Mouse (Mus musculus): ENCODE measurements around the gene Mpv17. TPM values are rescaled to one million over a fixed set of nuclear protein-coding genes. Genes with fewer than 3 reads are reported as not detected.

Mpv17 gene
- polyA plus RNA-seq, 1 experiment from 2014 or later, result 56.1 TPM

DNA sequence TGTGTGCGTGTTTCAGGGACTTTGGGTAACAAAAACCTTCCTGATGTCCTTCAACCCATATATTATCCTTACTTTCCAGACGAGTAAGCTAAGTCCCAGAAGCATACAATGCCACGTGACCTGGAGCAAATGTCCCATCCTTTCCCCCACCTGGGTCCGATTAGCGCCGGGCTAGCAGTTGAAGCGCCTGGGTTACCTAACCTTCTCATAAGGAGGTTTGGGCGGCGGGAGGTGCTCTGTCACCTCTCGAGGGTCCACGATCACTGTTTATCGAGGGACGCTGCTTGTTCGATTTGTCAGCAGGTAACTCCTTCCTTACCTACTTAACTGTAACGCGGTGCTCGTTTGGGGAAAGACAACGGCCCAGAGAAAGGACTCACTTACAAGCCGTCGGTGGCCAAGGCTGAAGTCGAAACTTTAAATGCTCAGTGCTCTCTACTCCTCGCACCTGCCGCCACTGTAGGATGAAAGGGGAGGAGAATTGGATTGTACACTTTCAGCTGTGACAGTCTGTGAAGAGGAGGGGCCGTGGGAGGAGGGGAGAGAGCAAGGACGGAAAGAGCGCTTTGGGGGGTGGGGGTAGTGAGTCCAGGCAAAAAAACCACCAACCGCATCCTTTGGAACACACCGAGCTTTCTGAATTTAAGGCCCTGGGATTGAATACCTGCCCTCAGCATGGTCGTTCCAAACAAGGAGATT, 59.8 kb downstream of the Mpv17 start:
- H3K27ac ChIP-seq (ENCODE audit: low read depth, low read length), result no peak overlapping the region
- H3K36me3 ChIP-seq (ENCODE audit: control insufficient read depth, insufficient read depth, low read length), result no peaks in the 10 kb centered on the region
- no peaks in the 10 kb centered on the region for H3K9me3 ChIP-seq (ENCODE audit: control insufficient read depth, low read length)
- H3K9ac ChIP-seq (ENCODE audit: low read depth, low read length), result peak overlapping the region; percentile 14; the same call in 1 of the 2 replicates
- H3K4me1 ChIP-seq (ENCODE audit: control insufficient read depth, insufficient read depth, low read depth, low read length), result peaks cover 24% of the 10 kb centered on the region
- ATAC-seq, result no peak
- H3K4me2 ChIP-seq (ENCODE audit: low read length), result peak overlapping the region; percentile 68
- WGBS, result 2% methylated on average over 29 of the region's 29 CpGs
- H3K27me3 ChIP-seq (replicated peaks; ENCODE audit: control insufficient read depth, insufficient read depth, low read length), result peaks cover 39% of the 10 kb centered on the region
- H3K4me3 ChIP-seq (ENCODE audit: low read length), result peak overlapping the region; percentile 50

DNA sequence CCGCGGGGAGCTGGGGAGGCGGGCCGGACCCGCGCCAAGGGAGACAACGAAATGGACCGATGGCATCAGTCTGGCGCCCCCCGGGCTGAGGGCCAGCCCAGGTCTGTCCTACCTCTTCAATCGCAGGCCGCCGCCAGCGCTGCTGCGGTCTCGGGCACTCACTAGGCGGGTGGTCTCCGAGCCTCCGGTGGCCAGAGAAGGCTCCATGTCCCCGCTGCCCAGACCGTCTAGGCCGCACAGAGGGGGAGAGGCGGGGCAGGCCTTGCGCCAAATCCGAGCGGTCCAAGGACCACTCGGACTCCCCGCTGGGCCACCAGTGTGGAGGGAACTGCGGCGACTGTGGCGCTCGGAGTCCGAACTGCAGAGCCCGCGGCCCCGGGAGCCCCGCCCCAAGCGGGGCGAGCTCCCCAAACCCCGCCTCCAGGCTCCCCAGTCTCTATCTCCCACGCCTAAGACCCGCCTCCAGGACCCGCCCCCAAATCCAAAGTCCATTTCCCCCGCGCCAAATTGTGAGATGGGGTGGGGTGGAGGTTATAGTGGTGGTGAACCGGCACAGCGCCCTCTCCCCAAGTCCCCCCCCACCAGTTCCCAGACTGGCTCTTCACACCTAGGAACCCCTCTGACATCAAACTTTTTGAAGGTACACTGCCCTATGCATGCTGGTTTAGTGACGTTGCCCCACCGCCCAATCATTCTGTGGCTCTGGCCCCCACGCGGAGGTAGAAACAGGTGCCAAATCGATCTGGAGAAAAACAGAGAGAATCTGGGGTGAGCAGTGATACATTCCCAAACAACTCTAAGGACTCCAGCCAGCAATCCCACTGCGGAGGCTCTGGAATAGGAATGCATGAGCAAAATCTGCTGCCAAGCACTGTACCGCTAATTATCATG, 60.7 kb downstream of the Mpv17 start:
- no peak overlapping the region; the same call in 1 of the 2 replicates for H3K27ac ChIP-seq (ENCODE audit: low read depth, low read length)
- H3K4me2 ChIP-seq (ENCODE audit: low read length), result peak overlapping the region; percentile 68
- peak; percentile 80 for ATAC-seq
- no peaks in the 10 kb centered on the region for H3K36me3 ChIP-seq (ENCODE audit: control insufficient read depth, insufficient read depth, low read length)
- H3K4me1 ChIP-seq (ENCODE audit: control insufficient read depth, insufficient read depth, low read depth, low read length), result peaks cover 24% of the 10 kb centered on the region
- H3K4me3 ChIP-seq (ENCODE audit: low read length), result peak overlapping the region; percentile 50
- peaks cover 38% of the 10 kb centered on the region for H3K27me3 ChIP-seq (replicated peaks; ENCODE audit: control insufficient read depth, insufficient read depth, low read length)
- WGBS, result under 1% methylated on average over 48 of the region's 54 CpGs
- H3K9ac ChIP-seq (ENCODE audit: low read depth, low read length), result peak overlapping the region; percentile 64
- H3K9me3 ChIP-seq (ENCODE audit: control insufficient read depth, low read length), result no peaks in the 10 kb centered on the region

DNA sequence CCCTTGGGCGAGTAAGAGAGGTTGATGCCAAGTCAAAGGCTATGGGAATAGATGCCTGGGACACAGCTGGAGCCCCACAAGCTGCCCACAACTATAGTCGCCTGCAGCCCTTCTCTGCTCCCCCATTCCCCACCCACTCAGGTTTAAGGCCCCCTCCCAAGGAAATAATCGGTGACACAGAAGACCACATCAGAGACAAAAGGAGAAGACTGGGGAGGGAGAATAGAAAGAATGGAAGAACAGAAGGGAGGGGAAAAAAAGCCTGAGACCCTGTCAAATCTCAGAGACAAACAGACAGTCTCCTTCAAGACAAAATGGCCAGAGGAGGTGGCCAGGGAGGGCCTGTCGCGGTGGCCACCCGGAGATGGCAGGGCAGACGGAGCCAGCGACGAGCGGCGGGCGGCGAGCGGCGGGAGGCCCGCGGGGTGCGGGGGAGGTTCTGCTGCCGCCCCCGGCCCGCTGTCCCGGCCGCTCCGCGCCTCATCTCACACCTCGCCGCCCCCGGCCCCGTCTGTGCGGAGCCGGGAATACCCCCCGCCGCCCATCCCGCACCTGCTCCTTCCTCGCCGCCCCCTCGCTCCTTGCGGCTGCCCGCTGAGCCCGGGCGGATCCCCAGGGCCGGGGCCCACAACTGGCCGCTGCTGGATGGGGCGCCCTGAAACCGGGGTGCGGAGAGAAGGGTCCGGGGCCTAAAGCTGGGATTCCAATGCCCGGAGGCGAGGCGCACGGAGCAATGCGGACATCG, 61.6 kb downstream of the Mpv17 start:
- no peak for ATAC-seq
- Histone ChIP-seq H3K4me3 (ENCODE audit: low read length) (peak overlapping the region; percentile 50), H3K27ac (ENCODE audit: low read depth, low read length) (peak overlapping the region; percentile 44), H3K4me1 (ENCODE audit: control insufficient read depth, insufficient read depth, low read depth, low read length) (peaks cover 24% of the 10 kb centered on the region), H3K9me3 (ENCODE audit: control insufficient read depth, low read length) (no peaks in the 10 kb centered on the region), H3K9ac (ENCODE audit: low read depth, low read length) (peak overlapping the region; percentile 64), H3K36me3 (ENCODE audit: control insufficient read depth, insufficient read depth, low read length) (no peaks in the 10 kb centered on the region), H3K27me3 (replicated peaks; ENCODE audit: control insufficient read depth, insufficient read depth, low read length) (peaks cover 37% of the 10 kb centered on the region), H3K4me2 (ENCODE audit: low read length) (peak overlapping the region; percentile 68)
- WGBS, result 2% methylated on average over 27 of the region's 53 CpGs

Other genes starting within 250 kb of the Mpv17 start
- 232 and 244 TPM in 2 replicates for gene Ost4, start 246.5 kb downstream of the Mpv17 start, polyA plus RNA-seq (2015; fragmentation: Nextera tagmentation; extraction: Ambion mirVana)
- 16.3 and 24.6 TPM in 2 replicates for gene Emilin1, start 240.8 kb downstream of the Mpv17 start, polyA plus RNA-seq (2015; fragmentation: Nextera tagmentation; extraction: Ambion mirVana)
- 12.2 and 13.7 TPM in 2 replicates for gene Khk, start 232.8 kb downstream of the Mpv17 start, polyA plus RNA-seq (2015; fragmentation: Nextera tagmentation; extraction: Ambion mirVana)
- gene Cgref1, start 208.7 kb downstream of the Mpv17 start, polyA plus RNA-seq (2015; fragmentation: Nextera tagmentation; extraction: Ambion mirVana), result 77.3 and 89.1 TPM in 2 replicates
- gene Preb, start 193.9 kb downstream of the Mpv17 start, polyA plus RNA-seq (2015; fragmentation: Nextera tagmentation; extraction: Ambion mirVana), result 115 and 123 TPM in 2 replicates
- gene Tcf23, start 185.6 kb downstream of the Mpv17 start, polyA plus RNA-seq (2015; fragmentation: Nextera tagmentation; extraction: Ambion mirVana), result not detected in 2 replicates
- gene Atraid, start 105.9 kb downstream of the Mpv17 start, polyA plus RNA-seq (2015; fragmentation: Nextera tagmentation; extraction: Ambion mirVana), result 174 and 195 TPM in 2 replicates
- gene Slc5a6, start 105.3 kb downstream of the Mpv17 start, polyA plus RNA-seq (2015; fragmentation: Nextera tagmentation; extraction: Ambion mirVana), result 30.1 and 31.6 TPM in 2 replicates
- 11.6 and 16.8 TPM in 2 replicates for gene Cad, start 99.5 kb downstream of the Mpv17 start, polyA plus RNA-seq (2015; fragmentation: Nextera tagmentation; extraction: Ambion mirVana)
- gene Dnajc5g, start 48.0 kb downstream of the Mpv17 start, polyA plus RNA-seq (2015; fragmentation: Nextera tagmentation; extraction: Ambion mirVana), result not detected in 2 replicates
- gene Slc30a3, start 46.0 kb downstream of the Mpv17 start, polyA plus RNA-seq (2015; fragmentation: Nextera tagmentation; extraction: Ambion mirVana), result 44.3 and 52.7 TPM in 2 replicates
- gene Trim54, start 37.5 kb downstream of the Mpv17 start, polyA plus RNA-seq (2015; fragmentation: Nextera tagmentation; extraction: Ambion mirVana), result 1.00 TPM in 1 of 2 replicates, not detected in the other
- not detected in 2 replicates for gene Ucn, start 15.4 kb downstream of the Mpv17 start, polyA plus RNA-seq (2015; fragmentation: Nextera tagmentation; extraction: Ambion mirVana)
- gene Gm29609, start 25.7 kb upstream of the Mpv17 start, polyA plus RNA-seq (2015; fragmentation: Nextera tagmentation; extraction: Ambion mirVana), result 2.1 and 2.2 TPM in 2 replicates
- 51.6 and 63.2 TPM in 2 replicates for gene Gtf3c2, start 25.9 kb upstream of the Mpv17 start, polyA plus RNA-seq (2015; fragmentation: Nextera tagmentation; extraction: Ambion mirVana)
- gene Snx17, start 39.0 kb upstream of the Mpv17 start, polyA plus RNA-seq (2015; fragmentation: Nextera tagmentation; extraction: Ambion mirVana), result 120 and 124 TPM in 2 replicates
- 88.5 and 91.6 TPM in 2 replicates for gene Eif2b4, start 39.2 kb upstream of the Mpv17 start, polyA plus RNA-seq (2015; fragmentation: Nextera tagmentation; extraction: Ambion mirVana)
- 12.3 and 14.0 TPM in 2 replicates for gene Zfp513, start 48.1 kb upstream of the Mpv17 start, polyA plus RNA-seq (2015; fragmentation: Nextera tagmentation; extraction: Ambion mirVana)
- gene Ppm1g, start 66.4 kb upstream of the Mpv17 start, polyA plus RNA-seq (2015; fragmentation: Nextera tagmentation; extraction: Ambion mirVana), result 172 and 185 TPM in 2 replicates
- 167 and 174 TPM in 2 replicates for gene Nrbp1, start 86.6 kb upstream of the Mpv17 start, polyA plus RNA-seq (2015; fragmentation: Nextera tagmentation; extraction: Ambion mirVana)
- gene Gm9970, start 87.0 kb upstream of the Mpv17 start, polyA plus RNA-seq (2015; fragmentation: Nextera tagmentation; extraction: Ambion mirVana), result 0.41 TPM in 1 of 2 replicates, not detected in the other
- gene Krtcap3, start 97.4 kb upstream of the Mpv17 start, polyA plus RNA-seq (2015; fragmentation: Nextera tagmentation; extraction: Ambion mirVana), result 3.1 and 3.2 TPM in 2 replicates
- gene Ift172, start 136.9 kb upstream of the Mpv17 start, polyA plus RNA-seq (2015; fragmentation: Nextera tagmentation; extraction: Ambion mirVana), result 31.5 and 38.2 TPM in 2 replicates
- 102 and 105 TPM in 2 replicates for gene Fndc4, start 141.8 kb upstream of the Mpv17 start, polyA plus RNA-seq (2015; fragmentation: Nextera tagmentation; extraction: Ambion mirVana)
- 0.25 and 0.26 TPM in 2 replicates for gene Gckr, start 143.2 kb upstream of the Mpv17 start, polyA plus RNA-seq (2015; fragmentation: Nextera tagmentation; extraction: Ambion mirVana)